ENCODE assay signal across 8 mouse cellular contexts in the genomic region with DNA sequence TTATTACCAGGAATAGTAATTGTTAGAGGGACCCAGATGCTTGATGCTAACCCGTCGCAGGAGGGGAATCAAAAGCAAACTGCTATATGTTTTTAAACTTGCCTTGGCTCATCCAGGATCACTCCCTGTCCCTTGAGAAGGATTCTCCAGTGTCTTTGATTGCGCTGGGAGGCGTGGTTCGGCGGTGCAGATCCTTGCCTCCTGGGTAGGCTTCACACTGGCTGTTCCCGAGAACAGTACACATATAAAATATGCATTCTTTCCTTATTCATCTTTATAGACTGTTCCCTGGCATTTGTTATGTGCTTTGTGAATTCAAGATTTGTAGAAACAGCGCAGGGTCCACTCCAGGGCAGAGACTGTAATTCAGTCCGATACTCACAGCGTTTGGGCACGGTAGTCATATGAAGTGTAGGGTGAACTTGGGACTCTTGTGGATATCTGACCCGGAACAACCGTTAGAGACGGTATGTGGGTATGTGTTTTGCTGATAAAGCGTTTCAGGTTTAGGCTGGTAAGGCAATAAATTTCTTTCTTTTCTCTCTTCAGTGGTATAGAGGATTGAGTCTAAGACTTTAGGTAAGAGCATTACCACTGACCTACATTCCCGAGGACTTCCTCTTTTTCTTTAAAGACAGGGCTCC. TPM values are rescaled to one million over a fixed set of nuclear protein-coding genes. Genes with fewer than 3 reads are reported as not detected.
DNase-seq lines count a peak whose midpoint lies in the region; ATAC-seq and TF ChIP-seq lines count a peak whose summit lies in the region.

No protein-coding gene starts in this region.

- H3K9me3 ChIP-seq in heart, embryonic 13.5 days, result no peaks in the 10 kb centered on the region
- H3K9me3 ChIP-seq in neural tube, embryonic 15.5 days (replicated peaks), result no peaks in the 10 kb centered on the region

- peak overlapping the region; percentile 83 for H3K27ac ChIP-seq in left cerebral cortex, adult 2 months
- H3K27ac ChIP-seq in bone marrow macrophage, adult 2 months (ENCODE audit: insufficient read depth, low read depth, low read length), result peak overlapping the region; percentile 73
- H3K27ac ChIP-seq in heart, embryonic 13.5 days (replicated peaks), result peak overlapping the region; percentile 85; the same call in 1 of the 2 replicates
- H3K27ac ChIP-seq in liver, adult 2 months (replicated peaks; ENCODE audit: insufficient read depth, low read depth, low read length), result peak overlapping the region; percentile 82
- H3K27ac ChIP-seq in neural tube, embryonic 15.5 days (replicated peaks), result peak overlapping the region; percentile 91; the same call in 1 of the 2 replicates

- DNase-seq in left cerebral cortex, adult 2 months (ENCODE audit: extremely low spot score in 1 of 2, low spot score in 2 of 2), result peak in 1 of 2 experiments; percentile 26
- DNase-seq in left cerebral cortex, adult 9 months (ENCODE audit: low spot score in 2 of 2), result no peak
- DNase-seq in liver, adult 2 months (ENCODE audit: extremely low read depth, low read depth, low spot score), result peak; percentile 68
- no peak for DNase-seq in yolk sac, embryonic 10.5 days (ENCODE audit: low spot score)
- no peak for DNase-seq in cerebellum, adult 11 months

- peaks cover 24% of the 10 kb centered on the region for H3K4me1 ChIP-seq in bone marrow macrophage, adult 2 months (ENCODE audit: control insufficient read depth, insufficient read depth, low read length)
- H3K4me1 ChIP-seq in heart, embryonic 13.5 days, result peaks cover 31% of the 10 kb centered on the region
- H3K4me1 ChIP-seq in liver, adult 2 months (ENCODE audit: control insufficient read depth, insufficient read depth, low read length), result peaks cover 19% of the 10 kb centered on the region
- H3K4me1 ChIP-seq in neural tube, embryonic 15.5 days, result peaks cover 40% of the 10 kb centered on the region

- H3K27me3 ChIP-seq in heart, embryonic 13.5 days (replicated peaks), result no peaks in the 10 kb centered on the region
- no peaks in the 10 kb centered on the region for H3K27me3 ChIP-seq in liver, adult 2 months (ENCODE audit: control insufficient read depth, insufficient read depth, low read length)
- H3K27me3 ChIP-seq in neural tube, embryonic 15.5 days (replicated peaks), result no peaks in the 10 kb centered on the region

- ATAC-seq in heart, embryonic 13.5 days (ENCODE audit: extremely low read depth, insufficient number of reproducible peaks, low FRiP score, low TSS enrichment), result no peak
- ATAC-seq in neural tube, embryonic 15.5 days (ENCODE audit: low FRiP score), result no peak

- H3K9ac ChIP-seq in heart, embryonic 13.5 days, result peak overlapping the region; percentile 94
- H3K9ac ChIP-seq in liver, adult 2 months (ENCODE audit: low read depth, low read length), result peak overlapping the region; percentile 97
- H3K9ac ChIP-seq in neural tube, embryonic 15.5 days (replicated peaks), result peak overlapping the region; percentile 69

- peak overlapping the region; percentile 88 for H3K4me3 ChIP-seq in left cerebral cortex, adult 2 months
- H3K4me3 ChIP-seq in bone marrow macrophage, adult 2 months (ENCODE audit: insufficient read depth, low read length), result peak overlapping the region; percentile 84
- peak overlapping the region; percentile 92 for H3K4me3 ChIP-seq in heart, embryonic 13.5 days
- H3K4me3 ChIP-seq in liver, adult 2 months (ENCODE audit: insufficient read depth, low read depth, low read length), result peak overlapping the region; percentile 93
- H3K4me3 ChIP-seq in neural tube, embryonic 15.5 days (replicated peaks), result peak overlapping the region; percentile 67

- 23% methylated on average over 16 of the region's 16 CpGs for WGBS in heart, embryonic 13.5 days
- WGBS in liver, adult 2 months, result 1% methylated on average over 16 of the region's 16 CpGs
- WGBS in neural tube, embryonic 15.5 days, result 14% methylated on average over 16 of the region's 16 CpGs

- intact Hi-C loops in left cerebral cortex, adult 2 months (cut with DNase I), result no loop called here

- H3K79me2 ChIP-seq in liver, adult 2 months (ENCODE audit: control insufficient read depth, insufficient read depth, low read length), result peaks cover 40% of the 10 kb centered on the region

- TF ChIP-seq CTCF in left cerebral cortex, adult 2 months (IDR thresholded peaks at IDR 0.05), result no peak
- TF ChIP-seq CTCF in bone marrow macrophage, adult 2 months (IDR thresholded peaks at IDR 0.05; ENCODE audit: low read depth, low read length), result no peak
- no peak for TF ChIP-seq CTCF in liver, adult 2 months (IDR thresholded peaks at IDR 0.05; ENCODE audit: low read depth, low read length)

- peak overlapping the region; percentile 96 for H3K4me2 ChIP-seq in heart, embryonic 13.5 days
- peak overlapping the region; percentile 94 for H3K4me2 ChIP-seq in neural tube, embryonic 15.5 days

- 0 out of 2 replicates have a peak, but pooled peaks cover 9% of the 10 kb centered on the region for H3K36me3 ChIP-seq in heart, embryonic 13.5 days
- peaks cover 6% of the 10 kb centered on the region for H3K36me3 ChIP-seq in liver, adult 2 months (ENCODE audit: control insufficient read depth, insufficient read depth, low read length)
- H3K36me3 ChIP-seq in neural tube, embryonic 15.5 days, result no peaks in the 10 kb centered on the region

- TF ChIP-seq POLR2A in bone marrow macrophage, adult 2 months (IDR thresholded peaks at IDR 0.05; ENCODE audit: borderline replicate concordance, low read depth, low read length), result no peak
- no peak for TF ChIP-seq POLR2A in liver, adult 2 months (IDR thresholded peaks at IDR 0.05; ENCODE audit: extremely low read depth, insufficient read depth, low read length)

RNA-seq across cellular contexts. Expression of a gene that starts 1.2 kb away (rescaled TPM):
- 10 to 100 TPM; 30.5 to 36.7 TPM for total RNA-seq in left cerebral cortex, adult 2 months (2021)
- polyA plus RNA-seq in bone marrow macrophage, adult 2 months (2012; ENCODE audit: insufficient read depth, insufficient read length, missing spikeins), result 18.3 and 19.0 TPM in 2 replicates
- polyA plus RNA-seq in heart, embryonic 13.5 days (2015; fragmentation: Nextera tagmentation; extraction: Ambion mirVana), result 5.6 and 6.2 TPM in 2 replicates
- 46.2 and 54.8 TPM in 2 replicates for total RNA-seq in liver, adult 2 months (2014; rRNA removed)
- 11.6 and 13.7 TPM in 2 replicates for polyA plus RNA-seq in liver, adult 2 months (2012; rRNA removed)
- polyA plus RNA-seq in neural tube, embryonic 15.5 days (2015; fragmentation: Nextera tagmentation; extraction: Ambion mirVana), result 14.9 and 15.3 TPM in 2 replicates

RNA-seq across cellular contexts. Expression of a gene that starts 4.0 kb away (rescaled TPM):
- total RNA-seq in left cerebral cortex, adult 2 months (2021), result 100 to 1,000 TPM; 119 to 131 TPM
- polyA plus RNA-seq in bone marrow macrophage, adult 2 months (2012; ENCODE audit: insufficient read depth, insufficient read length, missing spikeins), result 15.1 and 19.4 TPM in 2 replicates
- 162 and 186 TPM in 2 replicates for polyA plus RNA-seq in heart, embryonic 13.5 days (2015; fragmentation: Nextera tagmentation; extraction: Ambion mirVana)
- total RNA-seq in liver, adult 2 months (2014; rRNA removed), result 159 and 205 TPM in 2 replicates
- polyA plus RNA-seq in liver, adult 2 months (2012; rRNA removed), result 209 and 211 TPM in 2 replicates
- polyA plus RNA-seq in neural tube, embryonic 15.5 days (2015; fragmentation: Nextera tagmentation; extraction: Ambion mirVana), result 286 and 340 TPM in 2 replicates
